Mouse (Mus musculus) urinary bladder, postnatal 36 days (tissue): ENCODE results near the gene Swsap1.

Source experiments
- DNase-seq, 2 experiments: peaks; one replicate each; pipeline ENCODE4 v3.0.0; 2022; ENCODE audit warnings: low spot score in 2 of 2, mixed read lengths in 1 of 2

Gene Swsap1

DNA sequence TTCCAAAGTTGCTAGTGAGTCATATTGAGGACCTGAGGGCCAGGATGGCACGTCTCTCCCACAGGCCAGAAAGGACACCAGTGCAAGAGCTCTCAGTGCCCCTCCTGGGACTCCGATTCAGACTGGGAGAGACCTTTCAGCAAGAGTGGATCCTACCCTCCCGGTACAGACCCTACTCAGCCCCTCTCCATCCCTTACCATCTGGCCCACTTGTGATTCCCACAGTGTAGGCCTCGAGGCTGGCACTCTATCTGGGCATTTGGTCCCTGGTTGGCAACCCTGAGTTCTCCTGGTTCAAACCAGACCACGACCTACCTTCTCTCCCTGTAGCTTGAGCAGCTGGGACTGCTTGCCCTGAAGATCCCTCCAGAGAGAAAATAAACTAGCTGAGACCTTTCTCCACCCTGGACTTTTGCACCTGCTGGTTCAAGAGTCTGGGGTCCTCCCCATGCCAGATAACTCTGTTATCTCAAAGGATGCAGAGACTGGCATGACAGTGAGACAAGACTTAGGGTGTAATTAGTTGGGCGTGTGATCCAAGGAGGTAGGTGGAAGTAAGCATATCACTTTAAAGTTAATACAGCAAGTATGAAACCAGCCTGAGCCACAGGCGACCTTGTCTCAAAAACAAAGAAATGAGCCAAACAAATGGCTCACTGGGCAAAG is 20.0 kb upstream of the Swsap1 start:
- no peak for DNase-seq

DNA sequence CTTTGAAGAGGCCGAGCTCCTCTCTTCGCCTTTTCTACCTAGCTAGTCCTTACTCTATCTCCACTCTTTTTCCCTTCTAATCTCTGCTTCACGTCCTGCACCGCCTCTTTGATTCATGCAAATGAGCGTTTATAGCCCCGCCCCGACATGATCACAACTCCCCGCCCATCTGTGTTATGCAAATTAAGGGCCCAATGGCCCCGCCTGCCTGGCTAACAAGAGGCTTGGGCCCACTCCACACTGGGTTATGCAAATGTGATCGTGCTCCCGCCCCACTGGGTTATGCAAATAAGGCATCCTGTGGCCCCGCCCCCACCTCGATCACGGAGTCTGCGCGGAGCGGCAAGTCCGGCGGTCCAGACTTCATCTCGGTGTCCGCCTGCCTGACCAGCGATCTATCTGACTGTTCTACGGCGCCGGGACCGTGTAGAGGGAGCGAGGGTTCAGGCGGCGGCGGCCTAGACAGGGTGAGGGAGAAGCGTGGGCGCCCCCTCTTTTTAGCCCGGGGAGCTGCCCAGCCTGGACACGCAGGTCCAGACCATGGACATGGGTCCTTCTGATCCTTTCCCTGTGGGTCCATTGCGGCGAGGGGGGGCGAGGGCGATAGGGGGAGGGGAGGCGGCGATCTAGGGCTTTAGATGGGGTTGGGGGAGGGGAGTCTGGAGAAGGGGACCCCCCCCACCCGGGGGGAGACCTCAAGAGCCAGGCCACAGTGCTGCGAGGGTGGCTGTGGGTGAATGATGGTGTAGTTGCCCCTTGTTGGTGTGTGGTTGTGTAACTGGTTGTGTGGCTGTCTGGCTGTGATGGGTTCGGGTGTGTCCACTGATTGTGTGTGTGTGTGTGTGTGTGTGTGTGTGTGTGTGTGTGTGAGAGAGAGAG is 18.6 kb upstream of the Swsap1 start, which contains the start of gene Plppr2:
Gene Plppr2 (plus strand): TSS at position 342 of the 879 bp plus-strand sequence.
- DNase-seq = peak; percentile 95 to 96

DNA sequence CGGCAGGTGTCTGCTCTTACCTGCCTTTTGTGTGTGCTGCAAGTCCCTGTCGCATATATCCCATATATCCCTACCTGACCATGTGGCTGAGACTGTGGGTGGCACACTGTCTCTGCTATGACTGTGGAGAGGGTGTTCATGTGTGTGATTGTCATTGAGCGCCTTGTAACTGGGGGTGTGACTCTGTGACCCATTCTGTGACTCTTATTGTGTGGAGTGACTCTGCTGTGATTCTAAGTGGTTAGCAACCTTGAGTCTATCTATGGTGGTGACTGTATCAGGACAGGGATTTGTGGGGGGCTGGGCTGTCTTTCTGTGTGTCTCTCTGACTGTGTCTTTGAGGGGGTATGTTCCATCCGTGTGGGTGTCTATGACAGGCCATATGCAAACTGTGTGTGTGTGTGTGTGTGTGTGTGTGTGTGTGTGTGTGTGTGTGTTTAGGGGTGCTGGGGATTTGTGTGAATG is 17.8 kb upstream of the Swsap1 start:
- DNase-seq = no peak

DNA sequence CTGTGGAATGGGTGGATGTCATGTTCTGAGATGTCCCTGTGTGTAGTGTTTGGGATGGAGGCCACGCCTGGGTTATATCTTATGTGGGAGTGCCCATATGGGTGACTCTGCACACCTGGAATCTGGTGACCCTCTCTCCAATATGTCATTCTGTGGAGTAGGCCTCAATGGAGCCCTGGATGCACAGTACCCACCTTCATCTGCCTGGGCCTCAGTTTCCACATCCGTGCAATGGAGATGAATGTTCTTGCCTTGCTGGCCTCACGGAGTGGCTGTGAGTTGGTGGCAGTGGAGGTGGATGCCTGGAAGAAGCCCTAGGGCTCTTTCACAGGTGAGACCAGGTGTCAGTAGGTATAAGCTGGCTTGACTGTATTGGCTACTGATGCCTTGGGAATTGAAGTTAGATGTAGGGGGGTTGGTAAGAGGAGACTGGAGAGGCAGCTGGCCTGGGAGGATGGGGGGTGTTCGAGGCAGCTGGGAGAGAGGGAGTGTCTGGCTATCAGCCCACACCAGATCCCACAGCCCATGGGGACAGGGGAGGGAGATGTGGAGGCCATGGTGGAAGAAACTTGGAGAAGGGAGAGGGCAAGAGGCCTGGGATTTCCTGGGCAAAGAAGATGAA is 17.2 kb upstream of the Swsap1 start:
- DNase-seq = no peak

DNA sequence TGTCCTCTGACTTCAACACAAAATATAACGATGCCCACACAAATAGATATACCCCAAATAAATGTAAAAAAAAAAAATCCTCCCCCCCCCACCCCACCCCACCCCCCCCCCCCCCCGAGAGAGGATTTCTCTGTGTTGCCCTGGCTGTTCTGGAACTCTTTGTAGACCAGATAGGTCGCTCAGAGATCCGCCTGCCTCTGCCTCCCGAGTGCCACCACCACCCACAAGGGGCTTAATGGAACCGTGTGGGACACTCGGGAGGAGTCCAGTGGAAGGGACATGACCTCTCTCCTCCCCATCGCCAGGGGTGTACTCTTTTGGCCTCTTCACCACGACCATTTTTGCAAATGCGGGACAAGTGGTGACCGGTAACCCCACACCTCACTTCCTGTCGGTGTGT is 12.5 kb upstream of the Swsap1 start:
- DNase-seq = no peak

DNA sequence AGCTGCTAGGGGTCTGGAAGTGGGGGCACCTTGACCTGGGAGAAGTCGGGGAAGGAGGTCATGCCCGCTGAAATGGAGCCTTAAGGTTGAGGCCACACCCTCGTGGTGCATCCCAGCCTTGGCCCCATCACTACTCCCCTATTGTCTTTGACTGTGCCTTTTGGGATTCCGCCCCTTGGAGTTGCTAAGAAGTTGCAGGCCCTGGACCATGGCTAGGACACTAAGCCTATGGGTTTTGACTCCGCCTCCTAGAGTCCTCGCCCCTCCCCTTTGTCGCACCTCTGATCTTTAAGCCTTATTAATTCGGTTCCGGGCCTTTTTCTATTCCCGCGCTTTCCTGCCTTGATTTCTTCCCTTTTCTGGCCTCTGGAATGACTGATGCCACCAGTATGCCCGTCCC is 11.9 kb upstream of the Swsap1 start:
- no peak for DNase-seq

DNA sequence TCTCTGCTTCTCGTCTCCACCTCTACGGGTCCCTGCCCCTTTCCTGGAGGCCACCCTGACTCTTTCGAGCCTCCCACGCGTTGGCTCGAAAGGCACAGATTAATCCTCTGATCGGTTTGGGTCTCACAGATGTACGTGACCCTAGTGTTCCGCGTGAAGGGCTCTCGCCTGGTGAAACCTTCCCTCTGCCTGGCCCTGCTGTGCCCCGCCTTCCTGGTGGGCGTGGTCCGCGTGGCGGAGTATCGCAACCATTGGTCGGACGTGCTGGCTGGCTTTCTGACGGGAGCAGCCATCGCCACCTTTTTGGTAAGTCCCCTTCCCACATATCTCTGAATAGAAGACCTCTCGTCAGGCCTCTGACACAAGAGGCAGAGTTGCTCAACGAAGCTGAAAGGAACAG is 11.3 kb upstream of the Swsap1 start:
- no peak for DNase-seq

DNA sequence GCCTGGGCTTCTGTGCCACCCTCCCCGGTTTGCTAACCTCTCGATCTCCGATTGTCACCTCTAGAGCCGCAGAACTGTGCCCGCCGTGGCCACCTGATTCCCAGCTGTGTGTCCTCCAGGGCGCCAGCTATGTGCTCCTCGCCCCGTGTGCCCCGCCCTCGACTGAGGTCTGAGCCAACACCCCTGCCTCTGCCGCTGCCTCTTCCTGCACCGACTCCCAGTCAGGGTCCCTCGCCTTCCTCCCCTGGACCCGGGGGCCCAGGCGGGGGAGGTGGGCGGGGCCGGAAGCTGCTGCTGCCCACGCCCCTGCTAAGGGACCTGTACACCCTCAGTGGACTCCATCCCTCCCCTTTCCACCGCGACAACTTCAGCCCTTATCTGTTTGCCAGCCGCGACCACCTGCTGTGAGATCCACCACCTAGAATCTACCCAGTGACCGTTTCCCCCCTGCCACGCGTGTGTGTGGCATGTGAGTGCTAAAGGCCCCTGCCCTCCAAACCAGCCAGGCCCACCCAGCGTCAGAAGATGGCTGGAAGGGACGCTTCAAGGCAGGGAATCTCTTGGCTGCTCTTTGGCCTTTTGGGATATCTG is 7.9 kb upstream of the Swsap1 start:
- no peak for DNase-seq

DNA sequence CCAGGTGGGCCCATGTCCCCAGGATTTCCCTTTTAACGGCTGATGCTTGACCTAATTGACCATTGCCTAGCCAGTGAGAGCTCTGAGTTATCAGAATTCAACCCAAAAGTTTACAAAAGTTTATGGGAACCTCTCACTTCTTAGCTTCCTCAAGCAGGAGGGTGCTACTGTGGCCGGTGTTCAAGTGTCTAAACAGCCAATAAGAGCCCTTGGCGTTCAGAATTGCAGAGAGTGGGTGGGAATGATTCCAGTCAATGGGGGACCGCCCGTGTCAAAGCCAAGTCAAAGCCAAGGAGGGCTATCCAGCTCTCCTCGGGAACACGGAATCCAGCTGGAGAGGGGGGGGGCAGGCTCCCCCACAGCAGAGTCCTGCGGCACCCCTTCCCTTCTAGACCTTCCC is 7.4 kb upstream of the Swsap1 start:
- DNase-seq = no peak

DNA sequence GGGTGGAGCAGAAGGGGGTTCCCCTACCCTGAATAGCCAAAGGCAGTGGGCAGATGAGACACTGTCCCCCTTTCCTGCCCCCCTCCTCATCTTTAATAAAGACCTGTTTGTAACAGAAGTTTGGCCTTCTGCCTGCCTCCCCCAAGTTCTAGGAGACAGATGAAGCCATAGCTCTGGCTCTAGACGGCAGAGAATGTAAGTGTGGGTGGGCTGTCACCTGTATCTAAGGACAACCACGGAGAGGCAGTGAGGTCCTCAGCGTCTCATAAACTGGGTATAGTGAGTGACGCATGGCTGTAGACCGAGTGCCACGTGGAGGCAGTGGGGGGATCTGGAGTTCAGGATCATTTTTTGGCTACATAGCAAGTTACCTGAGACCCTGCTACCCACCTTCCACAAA is 6.8 kb upstream of the Swsap1 start:
- DNase-seq = no peak

DNA sequence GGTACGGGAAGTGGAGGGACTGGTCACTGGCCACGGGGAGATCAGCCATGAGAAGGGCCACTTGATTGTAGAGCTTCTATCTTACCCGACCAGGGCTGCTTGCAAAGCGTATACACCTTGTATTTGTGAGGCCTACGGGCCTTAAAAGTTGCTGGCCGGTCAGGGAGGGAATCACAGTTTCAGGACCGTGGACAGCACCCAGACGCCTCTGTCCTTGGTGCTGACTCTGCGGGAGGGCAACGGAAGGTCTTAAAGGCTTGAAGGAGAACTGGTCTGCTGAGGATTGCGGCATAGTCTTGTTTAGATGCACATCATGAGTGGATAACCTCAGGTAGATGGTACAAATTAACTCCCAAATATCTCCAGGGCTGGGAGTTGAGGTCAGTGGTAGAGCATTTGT is 5.2 kb upstream of the Swsap1 start:
- peak; percentile 67 to 69 for DNase-seq

DNA sequence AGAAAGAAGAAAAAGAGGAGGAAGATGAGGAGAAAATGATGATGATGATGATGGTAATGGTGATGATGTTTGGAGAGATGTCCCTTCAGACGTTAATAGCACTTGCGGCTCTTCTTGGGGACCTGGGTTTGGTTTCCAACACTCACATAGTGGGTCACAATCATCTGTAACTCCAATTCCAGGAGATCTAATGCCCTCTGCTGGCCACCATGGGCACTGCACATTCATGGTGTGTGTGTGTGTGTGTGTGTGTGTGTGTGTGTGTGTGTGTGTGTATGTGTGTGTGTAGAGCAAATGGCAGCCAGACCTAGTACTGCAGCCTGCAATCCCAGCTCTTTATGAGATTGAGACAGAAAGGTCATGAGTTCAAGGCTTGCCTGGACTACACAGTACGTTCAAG is 3.6 kb upstream of the Swsap1 start:
- DNase-seq = no peak

DNA sequence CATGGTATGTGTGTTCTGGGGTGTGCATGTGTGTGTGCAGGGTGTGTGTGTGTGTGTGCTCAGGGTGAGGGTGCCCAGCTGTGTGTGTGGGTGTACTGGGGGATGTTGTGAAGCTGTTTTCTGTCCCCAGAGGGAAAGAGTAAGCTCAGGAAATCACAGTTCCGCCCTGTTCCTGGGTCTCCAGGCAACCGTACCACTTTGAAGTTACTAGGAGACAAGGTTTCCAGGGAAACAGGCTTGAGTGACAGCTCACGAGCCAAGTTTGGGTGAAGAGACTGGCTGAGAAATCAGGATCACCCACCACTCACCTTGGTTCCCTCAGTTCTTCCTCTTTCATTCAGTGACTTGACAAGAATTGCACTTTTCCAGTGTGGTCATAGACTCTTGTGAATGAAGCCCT is 2.0 kb upstream of the Swsap1 start:
- DNase-seq = no peak

DNA sequence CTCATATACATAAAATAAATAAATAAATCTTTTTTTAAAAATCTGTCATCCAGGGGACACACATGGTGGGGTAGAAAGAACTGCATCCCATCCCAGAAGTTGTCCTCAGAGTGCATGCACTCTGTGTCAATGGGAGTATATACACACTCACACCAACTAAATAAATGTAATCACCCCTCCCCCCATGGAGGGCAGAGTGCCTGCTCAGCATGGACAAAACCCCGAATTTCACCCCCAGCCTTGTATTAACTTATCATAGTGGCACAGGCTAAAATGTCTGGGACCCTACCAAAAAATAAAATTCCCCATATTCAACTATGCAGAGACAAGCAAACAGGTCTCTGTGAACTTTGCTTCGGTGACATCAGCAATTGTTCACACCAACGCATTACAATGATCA is 920 bp upstream of the Swsap1 start:
- DNase-seq = no peak

DNA sequence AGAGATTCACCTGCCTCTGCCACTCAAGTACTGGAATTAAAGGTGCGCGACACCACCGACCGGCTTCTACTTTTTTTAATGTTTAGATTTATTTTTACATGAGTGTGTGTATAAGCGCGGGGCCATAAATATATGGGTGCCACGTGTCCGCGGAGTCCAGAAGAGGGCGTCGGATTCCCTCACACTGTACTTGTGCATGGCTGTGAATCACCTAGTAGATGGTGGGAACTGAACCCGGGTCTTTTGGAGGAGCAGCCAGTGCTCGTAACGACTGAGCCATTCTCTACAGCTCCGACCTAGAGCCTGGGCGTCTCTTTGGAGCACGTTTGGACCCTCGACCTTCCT is 358 bp upstream of the Swsap1 start:
- DNase-seq = no peak

DNA sequence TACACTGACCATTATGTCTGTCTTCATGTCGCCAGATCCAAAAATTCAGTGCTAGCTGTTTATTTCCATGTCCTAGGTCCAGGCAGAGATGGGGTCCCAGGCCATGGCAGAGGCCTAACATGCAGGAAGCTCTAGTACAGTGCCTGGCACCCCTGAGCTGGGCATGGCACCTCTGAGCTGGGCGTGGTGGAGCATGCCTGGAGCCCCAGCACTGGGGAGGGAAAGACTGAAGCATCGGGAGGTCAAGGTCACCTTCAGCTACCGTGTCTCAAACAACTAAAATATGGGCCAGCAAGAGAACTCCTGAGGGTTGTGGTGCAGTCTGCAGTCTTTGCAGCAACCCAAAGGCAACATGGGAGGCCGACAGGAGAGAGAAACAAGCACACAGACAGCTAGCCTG is 2.8 kb downstream of the Swsap1 start:
- DNase-seq = no peak

DNA sequence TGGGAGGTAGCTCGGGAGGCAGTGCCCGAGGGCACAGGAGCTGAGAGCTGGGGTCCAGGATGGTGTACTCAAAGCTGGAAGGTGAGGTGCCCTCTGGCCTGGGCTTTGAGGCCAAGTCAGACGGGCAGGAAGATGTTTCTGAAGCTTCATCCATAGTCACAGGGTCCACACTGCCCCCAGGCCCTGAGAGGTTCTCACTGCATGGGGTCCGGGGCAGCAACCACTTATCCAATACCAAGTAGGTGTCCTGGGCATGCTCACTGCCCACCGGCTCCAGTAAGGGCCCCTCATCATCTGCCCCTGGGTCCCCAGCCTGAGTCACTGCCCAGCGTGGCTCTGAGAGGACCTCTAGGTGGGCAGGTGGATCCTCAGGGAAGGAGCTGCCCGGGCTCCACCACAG is 3.7 kb downstream of the Swsap1 start:
- DNase-seq = no peak

DNA sequence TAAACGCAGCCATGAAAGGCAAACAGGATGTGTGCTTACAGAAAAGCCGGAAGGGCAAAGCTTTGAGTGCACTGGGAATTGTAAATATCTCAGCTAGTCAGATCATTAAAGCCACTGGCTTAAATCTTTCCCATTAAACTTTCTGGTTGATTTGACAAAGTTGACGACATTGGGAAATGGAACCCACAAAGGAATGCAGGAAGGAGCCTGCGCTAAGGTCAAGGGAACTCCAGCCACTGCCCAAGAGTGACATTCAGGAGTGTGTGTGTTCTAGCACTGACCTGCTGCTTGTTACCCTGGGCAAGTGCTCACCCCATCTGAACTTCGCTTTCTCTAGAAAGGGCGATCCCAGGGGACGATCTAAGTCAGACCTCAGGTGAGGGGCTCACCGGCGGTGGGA is 4.6 kb downstream of the Swsap1 start:
- no peak for DNase-seq

DNA sequence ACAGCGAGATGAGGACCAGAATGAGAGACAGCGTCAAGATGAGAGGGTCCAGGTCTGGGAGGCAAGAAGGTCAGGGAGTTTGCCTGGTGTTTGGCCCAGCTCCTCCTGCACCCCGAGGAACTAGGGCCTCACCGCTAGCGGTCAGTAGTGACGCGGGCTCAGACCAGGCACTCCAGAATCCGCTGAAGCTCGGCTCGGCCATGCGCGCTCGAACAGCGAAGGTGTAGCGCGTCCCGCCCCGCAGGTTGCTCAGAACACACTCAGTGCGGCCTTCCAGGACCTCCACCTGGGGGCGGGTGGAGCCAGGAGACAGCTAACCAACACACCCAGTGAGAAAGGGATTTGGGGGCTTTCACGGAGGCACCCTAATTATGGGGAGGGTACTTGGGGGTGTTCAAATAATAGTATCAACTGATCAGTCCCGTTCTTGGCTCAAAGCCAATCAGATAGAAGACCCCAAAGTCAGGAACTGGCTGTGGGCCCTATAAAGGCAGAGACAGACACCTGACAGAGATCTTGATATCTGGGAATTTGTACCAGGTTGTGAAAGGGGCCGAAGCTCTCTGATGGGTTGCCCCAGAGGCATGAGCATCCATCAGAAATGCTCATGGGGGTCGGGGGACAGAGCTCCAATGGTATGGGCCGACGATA is 5.1 kb downstream of the Swsap1 start:
- no peak for DNase-seq

DNA sequence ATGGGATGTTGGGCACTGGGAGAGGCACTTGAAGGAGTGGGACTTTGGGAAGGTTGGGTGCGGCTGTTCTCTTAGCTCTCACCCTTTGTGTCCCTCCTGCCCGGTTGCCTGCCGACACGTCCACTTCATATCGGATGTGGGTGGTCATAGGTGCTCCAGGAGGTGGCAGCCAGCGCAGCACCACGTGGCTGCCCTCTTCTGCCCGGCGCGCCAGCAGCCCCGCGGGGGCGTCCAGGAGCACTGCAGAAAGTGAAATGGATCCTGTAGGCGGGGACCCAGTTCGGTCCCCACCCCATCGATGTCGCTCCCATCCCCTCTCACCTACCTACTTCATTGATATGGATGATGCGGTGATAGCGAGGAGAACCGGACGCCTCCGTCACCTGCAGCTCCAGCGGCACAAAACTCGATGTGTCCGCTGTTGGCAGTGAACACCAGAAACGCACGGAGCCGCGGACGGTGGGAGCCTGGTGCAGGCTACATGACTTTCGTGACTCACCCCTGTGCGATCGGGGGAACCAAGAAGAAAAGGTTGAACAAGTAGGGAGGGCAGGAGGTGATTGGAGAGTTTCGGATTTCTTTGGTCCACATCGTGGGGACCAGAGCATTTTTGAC is 5.9 kb downstream of the Swsap1 start:
- no peak for DNase-seq

DNA sequence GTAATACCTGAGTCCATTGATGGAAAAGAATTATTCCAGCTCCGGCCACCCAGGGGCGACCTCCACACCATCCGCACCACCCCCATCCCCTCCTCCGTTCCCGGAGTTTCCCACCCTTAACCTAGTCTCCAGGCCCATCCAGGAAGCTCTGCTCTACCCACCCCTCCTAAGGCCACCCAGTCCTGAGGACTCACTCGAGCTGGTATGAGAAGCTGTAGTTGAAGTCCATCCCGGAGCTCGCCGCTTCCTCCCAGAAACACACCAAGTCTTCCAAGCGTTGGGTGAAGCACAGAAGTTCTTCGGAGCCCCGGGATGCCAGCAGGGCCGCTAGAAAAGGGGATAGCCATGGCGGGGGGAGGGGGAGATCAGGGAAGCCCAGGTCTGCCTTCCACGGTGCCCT is 6.5 kb downstream of the Swsap1 start:
- DNase-seq = no peak
